Mouse (Mus musculus) splenic B cell, adult 2 months (primary cell): ENCODE measurements around the gene 4930402H24Rik.
A peak's percentile ranks its signal among the peaks of the same experiment; 100 is the strongest.
"Not testable (repeated sequence)": the region's sequence is repeated elsewhere in the genome, so short reads cannot be mapped to it uniquely, and the experiment has no call there.

Source experiments
- DNase-seq: peaks from one replicate; pipeline ENCODE4 v3.0.0-alpha.2; 2011; ENCODE audit warnings: low read depth, low spot score
- H3K27me3 ChIP-seq: 2 replicates; pipeline ENCODE4 v1.6.1; 2012; ENCODE audit warnings: mild to moderate bottlenecking, low read length, moderate library complexity, mixed read lengths; ENCODE audit not compliant: control insufficient read depth, poor library complexity, insufficient read depth, severe bottlenecking
- H3K36me3 ChIP-seq: 2 replicates; pipeline ENCODE4 v1.6.1; 2012; ENCODE audit warnings: mild to moderate bottlenecking, low read length, moderate library complexity, mixed read lengths; ENCODE audit not compliant: control insufficient read depth, poor library complexity, insufficient read depth, severe bottlenecking

Gene 4930402H24Rik

DNA sequence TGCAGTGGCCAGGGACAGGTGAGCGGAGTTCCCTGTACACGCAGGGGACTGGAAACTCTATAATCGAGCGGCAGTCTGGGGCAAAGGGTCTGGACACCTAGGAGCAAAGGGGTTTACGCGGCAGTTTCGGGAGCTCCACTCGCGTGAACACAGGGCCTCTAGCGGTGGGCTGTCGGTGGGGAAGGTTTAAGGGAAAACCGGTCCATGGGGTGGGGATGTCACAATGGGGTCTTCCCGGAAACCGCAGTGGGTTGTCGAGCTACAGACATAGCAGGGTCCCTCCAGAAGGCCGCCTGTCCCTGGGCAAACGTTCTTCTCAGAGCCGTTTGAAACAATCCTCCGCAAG is 66.7 kb downstream of the 4930402H24Rik start:
- H3K36me3 ChIP-seq, result no peaks in the 10 kb centered on the region
- H3K27me3 ChIP-seq, result no peaks in the 10 kb centered on the region; the same call in 1 of the 2 replicates
- no peak for DNase-seq

DNA sequence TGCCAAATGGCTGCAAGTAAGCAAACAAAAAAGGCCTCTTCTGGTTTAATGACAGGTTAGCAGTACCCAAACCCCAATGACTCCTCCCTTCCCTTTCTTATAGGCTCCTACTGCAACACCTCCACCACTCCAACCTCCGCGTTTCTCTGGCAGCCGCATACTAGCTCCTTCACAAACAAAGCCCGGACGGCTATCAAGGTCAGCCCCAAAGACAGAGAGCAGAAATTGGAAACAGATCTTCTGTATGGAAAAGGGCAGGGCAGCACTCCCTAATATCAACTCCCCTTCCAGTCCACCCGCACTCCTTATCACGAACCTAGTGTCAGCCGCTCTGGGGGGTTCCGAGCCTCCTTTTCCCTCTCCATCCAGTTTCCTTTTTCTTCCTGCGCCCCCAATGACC is 67.1 kb downstream of the 4930402H24Rik start:
- peak; percentile 12 for DNase-seq
- no peaks in the 10 kb centered on the region; the same call in 1 of the 2 replicates for H3K27me3 ChIP-seq
- no peaks in the 10 kb centered on the region for H3K36me3 ChIP-seq

DNA sequence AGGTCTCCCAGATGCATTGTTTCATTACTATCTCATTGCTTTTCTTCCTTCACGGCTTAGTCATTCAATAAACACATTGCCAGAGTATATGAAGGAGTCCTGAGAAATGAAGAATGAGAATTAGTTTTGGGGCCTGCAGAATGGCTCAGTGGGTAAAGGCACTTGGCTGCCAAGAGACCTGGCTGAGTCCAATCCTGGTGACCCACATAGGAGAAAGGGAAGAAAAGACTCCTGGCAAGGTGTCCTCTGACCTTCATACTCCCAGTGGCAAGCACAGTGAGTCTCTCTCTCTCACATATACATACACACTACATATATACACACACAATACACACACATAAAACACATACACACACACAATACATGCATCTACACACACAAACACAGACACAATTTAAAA is 68.1 kb downstream of the 4930402H24Rik start:
- no peaks in the 10 kb centered on the region; the same call in 1 of the 2 replicates for H3K27me3 ChIP-seq
- DNase-seq, result no peak
- H3K36me3 ChIP-seq, result no peaks in the 10 kb centered on the region

DNA sequence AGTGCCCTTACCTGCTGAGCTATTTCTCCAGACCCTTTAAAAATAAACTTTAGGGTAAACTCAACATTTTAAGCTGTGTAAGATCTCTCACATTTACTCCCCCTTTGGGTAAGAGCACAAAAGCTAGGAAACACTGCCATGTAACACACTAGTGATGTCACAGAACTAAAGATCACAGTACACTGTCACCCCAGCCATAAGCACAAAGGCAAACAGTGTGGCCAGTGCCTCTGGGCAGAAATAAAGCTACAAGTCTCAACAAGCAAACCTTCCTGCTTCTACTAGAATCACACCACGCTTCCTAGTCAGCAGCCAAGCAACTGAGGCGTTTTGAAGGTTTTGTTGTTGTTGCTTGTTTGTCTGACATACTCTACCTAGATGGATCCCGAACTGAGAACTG is 72.5 kb downstream of the 4930402H24Rik start:
- no peaks in the 10 kb centered on the region for H3K36me3 ChIP-seq
- DNase-seq, result no peak

DNA sequence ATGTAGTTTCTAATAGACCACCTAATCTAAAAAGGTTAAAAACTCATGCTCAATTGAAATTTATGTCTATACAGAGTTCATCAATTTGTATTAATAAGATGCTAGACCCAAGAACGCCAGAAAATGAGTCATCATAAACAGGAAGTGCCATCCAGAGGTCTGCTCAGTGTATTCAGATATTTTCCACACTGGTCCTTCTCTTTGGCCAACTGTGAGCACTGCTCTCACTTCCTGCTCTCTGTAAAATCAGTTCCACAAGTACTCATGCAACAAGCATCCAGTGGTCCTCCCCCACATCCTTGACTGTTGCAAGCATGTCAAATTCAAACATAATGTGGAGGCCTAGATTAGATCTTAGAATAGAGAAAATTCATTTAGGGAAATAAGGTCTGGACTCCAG is 73.6 kb downstream of the 4930402H24Rik start:
- DNase-seq, result no peak
- no peaks in the 10 kb centered on the region for H3K27me3 ChIP-seq
- no peaks in the 10 kb centered on the region for H3K36me3 ChIP-seq

More for the DNA sequence above, 72.5 kb downstream of the 4930402H24Rik start:
- H3K27me3 ChIP-seq, result no peaks in the 10 kb centered on the region

DNA sequence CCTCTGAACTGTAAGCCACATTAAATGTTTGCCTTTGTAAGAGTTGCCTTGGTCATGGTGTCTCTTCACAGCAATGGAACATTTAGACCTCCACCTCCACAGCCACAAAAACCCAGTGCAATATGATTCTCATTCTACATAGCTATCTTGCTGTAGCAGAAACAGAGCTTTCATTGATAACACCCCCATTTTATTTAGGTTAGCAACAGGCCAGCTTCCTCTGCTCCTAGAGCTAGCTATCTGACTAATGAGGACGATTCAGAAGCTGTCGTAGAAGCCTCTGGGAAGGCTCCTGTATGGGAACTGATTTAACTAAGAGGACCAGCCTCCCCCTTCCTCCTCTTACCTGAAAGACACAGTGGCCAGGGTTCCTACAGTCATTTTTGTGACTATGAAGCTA is 74.2 kb downstream of the 4930402H24Rik start:
- no peaks in the 10 kb centered on the region for H3K36me3 ChIP-seq
- DNase-seq, result no peak
- no peaks in the 10 kb centered on the region for H3K27me3 ChIP-seq

DNA sequence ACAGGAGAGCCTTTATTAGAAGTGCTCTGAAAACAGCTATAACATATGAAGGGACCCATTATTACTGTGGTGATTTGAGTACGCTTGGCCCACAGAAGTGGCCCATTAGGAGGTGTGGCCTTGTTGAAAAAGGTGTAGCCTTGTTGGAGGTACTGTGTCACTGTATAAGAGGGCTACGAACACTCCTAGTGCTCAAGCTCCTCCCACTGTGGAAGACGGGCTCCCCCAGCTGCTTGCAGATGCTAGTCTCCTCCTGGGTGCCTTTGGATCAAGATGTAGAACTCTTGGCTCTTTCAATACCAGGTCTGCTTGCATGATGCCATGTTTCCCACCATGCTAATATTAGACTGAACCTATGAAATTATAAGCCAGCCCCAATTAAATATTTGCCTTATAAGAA is 76.0 kb downstream of the 4930402H24Rik start:
- Histone ChIP-seq H3K36me3 (no peaks in the 10 kb centered on the region), H3K27me3 (no peaks in the 10 kb centered on the region)
- no peak for DNase-seq

DNA sequence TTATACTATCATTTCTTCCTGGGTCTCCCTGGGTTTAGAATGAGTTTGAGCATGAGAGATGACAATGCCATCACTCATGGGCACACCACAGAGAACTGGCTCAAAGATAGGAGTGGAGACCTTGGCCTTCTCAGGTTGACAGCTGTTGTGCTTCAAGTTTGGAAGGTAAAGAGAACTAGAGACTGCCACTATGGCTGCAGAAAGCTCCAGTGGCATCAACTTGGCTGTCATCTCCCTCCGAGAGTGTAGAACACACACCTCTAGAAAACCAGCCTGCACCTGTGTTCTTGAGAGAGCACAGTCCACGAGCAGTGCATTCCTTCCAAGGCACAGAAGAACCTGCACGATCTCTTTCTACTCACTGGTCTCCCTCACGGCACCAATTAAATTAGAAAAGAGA is 76.7 kb downstream of the 4930402H24Rik start:
- Histone ChIP-seq H3K36me3 (no peaks in the 10 kb centered on the region), H3K27me3 (no peaks in the 10 kb centered on the region)
- no peak for DNase-seq

DNA sequence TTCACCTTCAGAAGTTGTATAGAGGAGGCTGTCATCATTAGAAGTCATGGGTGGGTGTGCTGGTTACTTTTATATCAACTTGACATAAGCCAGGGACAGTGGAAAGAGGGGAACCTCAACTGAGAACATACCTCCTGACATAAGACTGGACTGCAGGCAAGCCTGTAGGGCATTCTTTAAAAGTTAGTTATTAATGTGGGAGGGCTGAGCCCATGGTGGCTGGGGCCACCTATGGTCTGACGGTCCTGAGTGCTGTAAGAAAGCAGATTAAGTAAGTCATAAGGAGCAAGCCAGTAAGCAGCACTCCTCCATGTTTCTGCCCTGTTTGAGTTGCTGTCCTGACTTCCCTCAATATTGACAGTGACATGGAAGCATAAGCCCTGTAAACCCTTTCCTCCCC is 77.5 kb downstream of the 4930402H24Rik start:
- H3K27me3 ChIP-seq, result no peaks in the 10 kb centered on the region
- H3K36me3 ChIP-seq, result no peaks in the 10 kb centered on the region
- no peak for DNase-seq

DNA sequence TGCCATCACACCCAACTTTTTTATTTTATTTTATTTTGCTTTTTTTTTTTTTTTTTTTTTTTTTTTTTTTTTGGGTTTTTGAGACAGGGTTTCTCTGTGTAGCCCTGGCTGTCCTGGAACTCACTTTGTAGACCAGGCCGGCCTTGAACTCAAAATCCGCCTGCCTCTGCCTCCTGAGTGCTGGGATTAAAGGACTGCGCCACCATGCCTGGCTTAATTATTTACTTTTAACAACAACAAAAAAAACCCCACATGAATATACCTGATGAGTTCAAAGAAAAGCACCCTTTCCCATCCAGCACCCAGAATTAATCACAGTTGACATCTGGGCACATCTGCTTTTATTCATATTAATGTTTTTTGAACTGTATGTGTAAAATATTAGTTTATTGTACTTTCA is 78.1 kb downstream of the 4930402H24Rik start:
- H3K36me3 ChIP-seq, DNase-seq, H3K27me3 ChIP-seq: not testable (repeated sequence)

DNA sequence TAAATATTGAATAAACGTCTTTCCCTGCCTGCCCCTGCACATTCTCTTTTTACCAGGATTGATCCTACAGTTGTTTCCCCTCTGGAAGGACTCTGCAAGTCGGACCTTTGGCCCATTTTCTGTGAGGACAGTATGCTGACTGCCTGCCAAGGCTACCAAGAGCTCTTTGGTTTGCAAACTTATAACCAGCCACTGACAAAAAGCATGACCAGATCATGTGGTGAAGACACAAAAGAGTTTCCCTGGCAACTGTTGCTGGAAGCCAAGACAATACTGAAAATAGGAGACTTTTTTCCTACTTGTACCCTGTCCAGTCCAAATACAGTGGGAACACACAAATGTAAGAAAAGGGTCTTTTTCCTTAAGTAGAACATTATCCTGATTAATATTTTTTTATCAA is 78.8 kb downstream of the 4930402H24Rik start:
- DNase-seq, result no peak

DNA sequence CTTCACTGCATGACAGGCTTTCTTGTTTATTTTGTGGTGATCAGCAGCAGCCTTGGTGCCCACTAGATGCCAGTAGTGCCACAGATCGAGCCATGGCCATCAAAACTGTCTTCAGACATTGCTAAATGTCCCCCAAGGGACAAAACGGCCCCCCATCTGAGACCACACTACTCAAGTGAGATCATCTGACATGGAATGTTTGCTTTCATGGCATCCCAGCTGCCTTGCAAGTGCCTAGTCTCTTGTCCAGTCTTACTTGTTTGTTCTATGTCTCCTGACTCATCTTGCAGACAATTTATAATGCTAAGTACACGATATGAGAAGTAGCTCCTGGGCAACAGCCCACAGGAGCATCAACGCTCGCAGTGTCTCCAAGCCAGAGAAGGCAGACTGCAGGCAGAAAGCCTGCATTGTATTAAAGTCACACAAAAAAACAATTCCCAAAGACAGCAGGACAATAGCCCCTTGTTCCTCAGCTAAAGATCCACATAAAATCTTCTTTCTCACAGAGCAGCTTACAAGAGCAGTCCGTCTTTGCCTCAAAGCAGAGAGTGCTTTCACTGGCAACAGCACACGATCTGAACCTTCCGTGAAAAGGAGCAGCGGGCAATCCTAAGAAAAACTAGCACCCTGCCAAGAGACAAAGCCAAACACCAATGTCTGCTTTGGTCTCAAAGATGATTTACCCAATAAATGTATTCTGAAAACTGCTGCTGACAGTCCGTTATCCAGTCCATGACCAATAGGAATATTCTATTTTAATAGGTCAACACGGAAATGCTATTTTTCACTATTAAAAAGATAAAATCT is 87.2 kb downstream of the 4930402H24Rik start:
- no peak for DNase-seq
- Histone ChIP-seq H3K36me3 (no peaks in the 10 kb centered on the region), H3K27me3 (no peaks in the 10 kb centered on the region)

More for the DNA sequence above, 78.8 kb downstream of the 4930402H24Rik start:
- Histone ChIP-seq H3K27me3 (no peaks in the 10 kb centered on the region), H3K36me3 (no peaks in the 10 kb centered on the region)

DNA sequence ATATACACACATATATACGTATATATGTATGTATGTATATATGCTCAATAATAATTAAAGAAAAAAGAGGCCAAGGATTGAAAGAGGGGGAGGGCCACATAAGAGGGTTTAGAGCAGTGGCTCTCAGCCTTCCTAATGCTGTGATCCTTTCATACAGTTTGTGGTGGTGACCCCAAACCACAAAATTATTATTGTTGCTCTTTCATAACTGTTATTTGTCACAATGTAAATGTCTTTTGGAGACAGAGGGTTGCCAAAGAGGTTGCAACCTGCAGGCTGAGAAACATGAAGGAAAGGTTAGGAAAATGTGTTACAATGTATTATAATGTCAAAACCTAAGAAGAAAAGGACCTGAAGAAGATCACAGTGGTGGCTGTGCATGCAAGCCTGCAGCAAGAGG is 88.3 kb downstream of the 4930402H24Rik start:
- Histone ChIP-seq H3K27me3 (no peaks in the 10 kb centered on the region), H3K36me3 (no peaks in the 10 kb centered on the region)
- no peak for DNase-seq

DNA sequence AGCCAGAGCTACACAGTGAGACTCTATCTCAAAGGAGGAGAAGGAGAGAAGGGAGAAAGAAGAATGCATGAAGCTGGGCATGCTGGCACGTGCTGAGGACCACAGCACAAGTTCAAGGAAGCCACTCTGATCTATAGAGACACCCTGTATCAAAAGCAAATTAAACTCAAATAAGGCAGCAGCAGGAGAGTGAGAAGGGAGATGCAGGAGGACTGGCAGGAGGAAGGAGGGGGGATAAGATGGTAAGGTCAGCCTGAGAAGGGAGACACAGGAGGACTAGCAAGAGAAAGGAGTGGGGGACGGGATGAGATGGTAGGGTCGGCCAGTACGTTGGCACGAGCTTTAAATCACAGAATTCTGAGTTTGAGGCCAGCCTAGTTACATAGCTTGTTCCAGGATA is 90.0 kb downstream of the 4930402H24Rik start:
- DNase-seq, result no peak
- Histone ChIP-seq H3K27me3 (no peaks in the 10 kb centered on the region), H3K36me3 (0 out of 2 replicates have a peak, but pooled peaks cover 2% of the 10 kb centered on the region)

DNA sequence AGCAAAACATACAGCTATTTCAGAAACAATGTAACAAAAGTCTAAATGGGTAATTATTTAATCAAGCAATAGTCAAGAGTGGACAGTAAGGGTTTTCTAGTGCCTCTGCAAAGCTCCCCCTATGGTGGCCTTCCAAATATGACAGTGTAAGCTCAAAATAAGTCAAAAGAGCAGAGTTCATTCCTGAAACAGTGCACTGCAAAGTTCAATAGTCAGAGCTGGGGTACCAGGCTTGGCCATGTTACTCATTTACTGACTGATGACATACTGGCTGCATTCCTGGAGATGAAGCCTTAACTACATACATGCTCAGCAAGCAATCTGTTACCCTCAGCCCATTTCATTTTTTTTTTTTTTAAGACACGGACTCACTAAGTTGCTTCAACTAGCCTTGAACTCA is 91.7 kb downstream of the 4930402H24Rik start:
- Histone ChIP-seq H3K27me3 (no peaks in the 10 kb centered on the region), H3K36me3 (0 out of 2 replicates have a peak, but pooled peaks cover 3% of the 10 kb centered on the region)
- no peak for DNase-seq

DNA sequence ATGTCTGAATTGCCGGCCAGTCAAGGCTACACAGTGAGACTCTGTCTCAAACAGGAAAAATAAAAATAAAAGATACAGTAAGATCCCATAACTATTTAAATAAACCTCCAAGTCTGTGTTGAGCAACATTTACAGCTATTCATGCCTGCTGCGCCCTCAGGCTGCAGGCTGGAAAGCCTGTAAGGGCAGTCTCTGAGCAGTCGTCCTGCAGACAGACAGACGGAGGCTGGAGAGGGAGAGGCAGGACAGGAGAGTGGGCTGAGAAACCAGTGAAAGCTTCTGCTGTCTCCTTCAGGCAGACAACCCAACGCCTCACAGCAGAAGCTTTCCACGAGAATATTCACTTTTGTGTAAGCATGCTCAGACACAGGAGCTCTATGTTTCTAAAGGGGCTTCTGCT is 92.5 kb downstream of the 4930402H24Rik start:
- H3K27me3 ChIP-seq, result no peaks in the 10 kb centered on the region
- DNase-seq, result no peak
- 0 out of 2 replicates have a peak, but pooled peaks cover 3% of the 10 kb centered on the region for H3K36me3 ChIP-seq
